Mouse (Mus musculus): Measurements from ENCODE around the gene Stxbp1. TPM values are rescaled to one million over a fixed set of nuclear protein-coding genes. Genes with fewer than 3 reads are reported as not detected.

Gene Stxbp1
- 8.2 and 13.8 TPM in 2 replicates for polyA plus RNA-seq (2012; rRNA removed)

DNA sequence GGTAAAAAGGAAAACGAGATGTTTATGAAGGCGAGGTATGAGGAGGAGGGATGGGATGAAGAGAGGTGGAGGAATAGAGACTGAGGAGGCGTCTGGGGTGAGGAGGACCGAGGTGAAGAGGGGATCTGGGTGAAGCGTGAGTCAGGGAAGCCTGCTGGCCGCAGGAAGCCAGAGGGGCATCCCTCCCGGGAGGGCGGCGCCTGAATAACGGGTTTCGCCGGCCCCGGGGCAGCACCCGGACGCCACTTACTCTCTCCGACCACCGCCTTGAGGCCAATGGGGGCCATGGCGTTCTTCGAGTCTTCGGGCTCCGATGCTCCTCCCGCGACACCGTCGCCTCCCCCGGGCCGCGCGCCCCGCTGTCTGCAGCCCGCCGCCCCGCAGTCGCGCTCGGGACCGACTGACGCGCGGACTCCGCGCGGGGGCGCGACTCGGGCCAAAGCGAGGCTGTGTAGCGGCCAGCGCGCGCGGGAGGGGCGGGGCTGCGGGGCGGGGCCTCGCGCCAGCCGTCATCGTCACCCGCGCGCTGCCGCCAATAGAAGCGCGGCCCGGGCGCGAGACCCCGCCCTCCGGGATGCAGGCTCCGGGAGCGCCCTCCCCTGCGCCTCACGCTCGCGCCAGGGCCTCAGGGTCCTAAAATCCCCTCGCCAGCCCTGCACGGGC, at the start of gene Stxbp1:
TSS of gene Stxbp1 (minus strand) at position 441 of the 663 bp plus-strand sequence.
- DNase-seq (ENCODE audit: low read depth): no peak

GRCm38 (mm10) chr2:32896507-32897147, 49.6 kb upstream of the Stxbp1 start:
- no peak for DNase-seq (ENCODE audit: low read depth)

GRCm38 (mm10) chr2:32895606-32896106, 48.6 kb upstream of the Stxbp1 start:
- DNase-seq (ENCODE audit: low read depth): no peak

- DNase-seq (ENCODE audit: low read depth): no peak
Measured at GRCm38 (mm10) chr2:32894097-32894496, 47.1 kb upstream of the Stxbp1 start.

DNA sequence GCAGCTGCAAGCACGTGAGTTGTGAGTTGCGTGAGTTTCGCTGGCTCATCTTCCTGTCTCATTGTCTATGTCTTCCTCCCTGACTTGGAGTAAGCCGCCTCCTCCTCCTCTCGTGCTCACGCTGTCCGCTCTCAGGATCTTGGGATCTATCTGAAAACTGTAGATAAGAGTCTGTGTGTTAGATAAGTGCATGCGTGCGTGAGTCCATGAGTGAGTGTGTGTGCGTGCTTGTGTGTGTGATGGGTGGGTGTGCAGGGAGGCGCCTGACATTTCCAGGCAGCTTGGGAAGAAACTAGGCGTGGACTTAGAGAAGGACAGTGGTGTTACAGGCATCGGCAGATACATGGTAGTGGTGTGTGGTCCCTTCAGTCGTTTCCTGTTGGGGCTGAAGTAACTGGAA, 45.4 kb upstream of the Stxbp1 start:
- no peak for DNase-seq (ENCODE audit: low read depth)

DNA sequence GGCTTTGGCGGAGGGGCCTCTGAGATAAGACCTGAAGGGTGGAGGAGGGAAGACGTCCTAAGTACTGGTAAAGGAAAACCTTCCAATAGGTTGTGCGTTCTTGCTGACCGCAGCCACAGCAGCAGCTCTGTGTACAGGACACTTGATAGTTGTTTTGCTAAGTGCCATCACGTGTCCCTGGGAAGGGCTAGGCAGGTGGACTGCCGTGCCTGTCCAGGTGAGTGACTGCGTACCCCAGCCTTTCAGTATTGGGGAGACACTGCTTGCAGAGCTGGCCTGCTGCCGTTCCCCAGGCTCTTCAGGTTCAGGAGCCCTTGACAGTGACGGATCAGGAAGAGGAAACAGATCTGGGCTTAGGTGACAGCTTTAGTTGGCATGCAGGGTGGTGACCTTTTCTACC, 44.2 kb upstream of the Stxbp1 start:
- DNase-seq (ENCODE audit: low read depth): no peak

DNA sequence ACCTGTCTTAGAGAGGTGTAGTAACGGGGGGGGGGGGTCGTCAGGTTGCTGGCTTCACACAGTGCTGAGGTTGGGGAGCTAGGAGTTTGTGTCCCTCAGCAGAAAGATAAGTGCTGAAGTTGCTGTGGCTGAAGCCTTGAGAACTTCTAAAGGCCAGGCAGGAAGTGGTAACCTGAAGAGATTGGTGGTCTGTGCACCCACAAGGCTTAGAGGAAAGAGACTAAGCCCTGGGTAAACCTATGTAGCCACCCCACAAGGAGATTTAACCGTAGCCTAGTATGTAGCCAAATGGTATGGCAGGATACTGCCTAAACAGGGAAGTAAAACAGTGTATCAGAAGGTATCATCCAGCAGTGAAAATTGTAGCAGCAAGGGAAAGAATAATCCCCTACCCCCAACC, 43.2 kb upstream of the Stxbp1 start:
- DNase-seq (ENCODE audit: low read depth): no peak

DNA sequence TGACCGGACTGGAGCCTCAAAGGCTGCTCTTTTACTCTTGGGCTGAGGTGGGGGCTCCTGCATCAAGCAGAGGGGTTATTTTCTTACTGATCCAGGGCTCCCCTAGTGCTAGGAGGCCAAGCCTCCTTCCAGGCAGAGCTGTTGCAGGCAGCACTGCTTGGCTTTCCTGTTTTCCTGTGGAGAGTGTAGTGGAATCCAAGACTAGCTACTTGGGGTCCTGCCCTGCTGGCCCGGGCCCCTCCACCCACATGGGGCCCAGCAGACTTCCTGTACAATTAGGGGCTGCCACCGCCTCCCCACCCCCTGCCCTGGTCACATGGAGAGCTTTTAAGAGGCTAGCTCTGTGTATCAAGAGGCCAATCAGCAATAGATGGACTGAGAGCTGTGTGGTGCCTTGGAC, 41.5 kb upstream of the Stxbp1 start:
- no peak for DNase-seq (ENCODE audit: low read depth)

DNA sequence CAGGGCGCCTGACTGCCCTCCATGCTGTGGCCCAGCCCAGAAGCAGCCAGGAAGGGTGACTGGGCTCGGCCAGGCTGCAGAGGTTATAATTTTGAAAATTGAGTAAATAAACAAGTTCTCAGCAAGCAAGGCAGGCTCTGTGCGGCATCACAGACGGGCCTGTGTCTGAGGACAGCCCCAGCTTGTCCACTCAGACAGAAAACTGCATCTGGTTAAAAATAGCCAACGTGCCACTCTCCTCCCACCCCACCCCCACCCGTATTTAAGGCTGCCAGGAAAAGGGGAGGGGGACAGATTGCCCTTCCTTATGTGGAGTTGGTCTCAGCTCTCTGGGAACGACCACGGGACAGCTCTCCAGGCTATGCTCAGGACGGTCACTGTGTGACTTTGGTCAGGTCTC, 41.0 kb upstream of the Stxbp1 start:
- DNase-seq (ENCODE audit: low read depth): no peak

DNA sequence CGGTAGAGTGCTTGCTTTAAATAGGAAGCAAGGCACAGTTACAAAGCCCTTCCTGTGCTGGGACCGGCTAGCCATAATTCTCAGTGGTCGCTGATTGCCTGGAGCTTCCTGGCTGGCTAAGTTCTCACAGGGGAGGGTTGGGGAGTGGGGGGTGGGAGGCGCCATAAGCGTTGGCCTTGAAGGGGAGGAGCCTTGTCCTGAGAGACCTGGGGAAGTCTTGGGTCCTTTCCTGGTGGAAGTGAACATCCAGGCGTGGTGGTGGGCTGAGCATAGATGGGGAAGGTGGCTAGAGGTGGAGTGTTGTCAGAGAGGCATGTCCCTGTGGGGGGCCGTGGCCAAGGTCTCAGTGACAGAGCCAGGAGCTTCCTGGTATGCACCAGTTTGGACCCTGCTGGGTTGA, 37.7 kb upstream of the Stxbp1 start:
- DNase-seq (ENCODE audit: low read depth): no peak

DNA sequence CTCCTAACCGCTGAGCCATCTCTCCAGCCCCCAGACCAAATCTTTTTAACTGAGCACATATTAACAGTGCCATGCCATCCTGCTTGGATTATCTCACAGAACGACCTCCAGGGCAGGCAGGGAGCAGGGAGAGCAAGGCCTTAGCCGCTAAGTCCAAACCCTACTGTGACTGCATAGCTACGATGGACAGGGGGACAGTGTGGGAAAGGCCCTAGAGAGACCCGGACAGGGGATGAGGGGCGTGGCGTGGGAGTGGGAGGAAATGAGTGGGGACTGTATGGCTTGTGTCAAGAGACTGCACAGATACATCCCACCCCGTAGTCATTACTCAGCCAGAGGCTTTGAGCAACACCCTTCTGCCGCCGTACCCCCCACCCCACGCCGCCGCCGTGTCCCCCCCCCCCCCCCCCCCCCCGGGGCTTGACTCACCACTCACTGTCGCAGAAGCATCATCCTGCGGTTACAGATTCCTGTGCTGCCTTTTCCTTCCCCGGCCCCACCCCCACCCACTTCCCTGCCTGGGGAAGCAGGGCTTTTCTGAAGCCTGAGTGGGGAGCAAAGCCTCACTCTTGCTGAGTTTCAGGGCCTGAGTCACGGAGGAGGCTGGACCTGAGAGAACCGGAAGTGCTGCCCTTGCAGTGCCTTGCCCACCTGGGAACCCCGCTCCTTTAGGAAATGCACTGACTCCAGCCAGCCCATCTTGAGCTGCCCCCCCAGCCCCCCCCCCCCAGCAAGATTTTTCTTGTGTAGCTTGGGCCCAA, 35.4 kb upstream of the Stxbp1 start:
- DNase-seq (ENCODE audit: low read depth): no peak

DNA sequence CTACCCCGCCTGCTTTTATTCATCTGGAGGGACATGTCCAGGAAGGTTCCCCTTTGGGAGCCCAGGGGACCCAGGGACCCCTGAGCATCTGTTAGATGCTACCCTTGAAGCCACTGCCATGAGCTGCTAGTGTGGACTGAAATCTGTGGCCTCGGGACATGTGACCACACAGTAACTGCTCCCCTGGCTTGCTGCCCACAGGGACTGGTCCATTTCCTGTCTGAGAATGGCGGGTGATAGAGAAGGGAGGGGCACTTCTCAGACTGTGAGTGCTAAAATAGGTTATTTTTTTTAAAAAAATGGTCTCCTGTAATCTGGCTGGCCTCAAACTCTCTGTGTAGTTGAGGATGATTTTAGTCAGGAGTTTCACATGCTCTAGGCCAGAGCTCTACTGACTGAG, 34.7 kb upstream of the Stxbp1 start:
- no peak for DNase-seq (ENCODE audit: low read depth)

GRCm38 (mm10) chr2:32881054-32881453, 34.0 kb upstream of the Stxbp1 start:
- DNase-seq (ENCODE audit: low read depth): no peak

DNA sequence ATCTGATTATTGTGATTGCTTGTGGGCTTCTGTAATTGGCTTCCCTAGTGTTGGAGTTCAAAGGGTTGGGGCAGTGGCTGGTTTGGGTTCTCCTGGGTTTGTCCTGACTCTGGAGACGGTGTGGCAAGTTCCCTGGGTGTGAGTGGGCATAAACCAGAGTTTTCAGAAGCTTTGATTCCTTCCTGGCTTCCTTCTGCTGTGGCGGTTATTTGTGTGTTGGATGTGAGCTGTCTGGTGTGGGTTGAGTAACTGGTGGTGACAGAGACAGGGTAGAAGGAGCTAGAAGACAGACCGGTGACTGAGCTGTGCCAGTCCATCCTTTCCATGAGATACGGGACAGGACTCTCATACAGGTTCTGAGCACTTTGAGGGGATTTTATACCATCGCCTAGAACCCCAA, 32.5 kb upstream of the Stxbp1 start:
- no peak for DNase-seq (ENCODE audit: low read depth)

DNA sequence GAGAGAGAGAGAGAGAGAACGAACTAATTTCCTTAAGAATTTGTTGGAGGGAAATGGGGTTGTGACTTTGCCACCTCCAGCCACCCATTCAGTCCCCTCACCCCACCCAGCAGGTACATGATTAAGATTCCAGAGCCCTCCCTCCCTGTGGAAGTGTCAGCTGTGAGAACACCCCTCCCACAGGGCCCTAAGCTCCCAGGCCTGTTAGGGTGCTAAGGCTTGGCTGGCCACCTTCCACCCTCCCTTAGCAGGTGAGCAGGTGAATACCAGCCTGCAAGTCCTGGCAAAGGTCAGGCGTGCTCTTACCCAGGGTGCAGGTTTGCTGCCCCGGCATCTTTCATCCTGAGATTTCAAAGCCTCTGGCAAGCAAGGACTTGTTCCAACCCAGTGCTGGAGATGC, 31.4 kb upstream of the Stxbp1 start:
- no peak for DNase-seq (ENCODE audit: low read depth)

DNA sequence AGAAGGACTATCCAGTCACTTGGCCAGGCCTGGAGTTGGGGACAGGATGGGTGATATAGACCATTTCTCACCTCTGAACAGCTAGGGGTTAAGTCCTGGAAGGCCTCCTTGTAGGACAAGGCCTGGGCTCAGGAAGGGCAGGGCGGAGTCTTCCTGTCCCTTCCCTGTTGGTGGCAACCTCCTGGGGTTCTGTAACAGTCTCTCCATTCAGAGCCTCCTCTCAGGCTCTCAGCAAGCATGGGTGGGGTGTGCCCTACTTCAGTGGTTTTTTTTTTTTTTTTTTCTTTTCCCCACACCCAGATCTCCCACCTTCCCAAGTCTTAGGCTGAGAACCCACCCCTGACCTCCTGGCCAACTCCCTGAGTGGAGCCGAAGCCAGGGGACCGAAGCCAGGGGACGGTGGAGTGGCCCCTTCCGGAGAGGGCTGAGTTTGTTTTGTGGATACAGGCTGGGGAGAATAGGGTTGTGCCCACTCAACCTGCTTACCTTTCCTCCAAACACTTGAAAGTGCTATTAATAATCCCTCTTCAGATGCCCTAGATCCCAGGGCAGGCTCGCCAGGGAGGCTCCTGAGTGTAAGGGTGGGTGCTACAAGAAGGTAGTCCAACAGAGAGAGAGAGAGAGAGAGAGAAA, 30.8 kb upstream of the Stxbp1 start:
- no peak for DNase-seq (ENCODE audit: low read depth)

GRCm38 (mm10) chr2:32877303-32877702, 30.3 kb upstream of the Stxbp1 start:
- no peak for DNase-seq (ENCODE audit: low read depth)

DNA sequence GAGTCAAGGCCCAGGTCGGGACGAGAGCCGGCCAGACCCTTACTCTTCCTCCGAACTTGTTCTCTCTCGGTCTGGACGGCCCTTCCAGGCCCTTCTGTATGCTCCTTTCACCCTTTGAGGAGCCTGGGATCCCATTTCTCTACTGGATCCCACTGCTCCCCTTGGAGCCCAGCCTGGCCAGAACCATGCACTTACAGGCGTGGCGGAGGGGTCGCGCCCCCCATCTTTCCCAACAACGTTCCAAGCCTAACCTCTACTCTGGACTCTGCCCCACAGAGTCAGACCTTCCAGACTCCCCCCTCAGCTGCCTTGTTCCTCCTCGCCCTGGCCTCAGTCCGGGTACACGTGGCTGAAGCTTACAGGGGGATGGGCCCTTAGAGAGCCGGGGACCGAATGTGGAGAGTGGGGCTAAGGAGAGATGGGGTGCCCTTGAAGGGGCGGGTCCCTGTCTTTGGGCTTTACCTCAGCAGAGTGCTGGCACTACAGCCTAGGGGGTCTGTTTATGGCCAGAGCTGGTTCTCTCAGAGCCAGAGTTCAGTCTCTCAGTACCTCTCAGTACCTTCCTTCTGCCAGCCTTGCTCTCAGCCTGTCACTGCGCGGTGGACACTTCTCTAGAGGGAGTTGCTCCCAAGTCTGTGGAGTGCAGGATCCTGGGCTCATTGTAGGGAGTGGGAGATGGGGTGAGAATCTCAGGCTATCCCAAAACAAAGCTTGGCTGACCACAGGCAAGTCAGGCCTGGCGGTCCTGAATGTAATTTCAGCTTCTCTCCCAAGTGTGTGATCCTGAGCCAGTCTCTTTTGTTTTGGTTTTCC, 29.7 kb upstream of the Stxbp1 start:
- DNase-seq (ENCODE audit: low read depth): no peak

GRCm38 (mm10) chr2:32875675-32876489, 28.8 kb upstream of the Stxbp1 start, which contains the start of gene Fam129b:
Fam129b (plus strand) TSS chr2:32876114.
- no peak for DNase-seq (ENCODE audit: low read depth)

DNA sequence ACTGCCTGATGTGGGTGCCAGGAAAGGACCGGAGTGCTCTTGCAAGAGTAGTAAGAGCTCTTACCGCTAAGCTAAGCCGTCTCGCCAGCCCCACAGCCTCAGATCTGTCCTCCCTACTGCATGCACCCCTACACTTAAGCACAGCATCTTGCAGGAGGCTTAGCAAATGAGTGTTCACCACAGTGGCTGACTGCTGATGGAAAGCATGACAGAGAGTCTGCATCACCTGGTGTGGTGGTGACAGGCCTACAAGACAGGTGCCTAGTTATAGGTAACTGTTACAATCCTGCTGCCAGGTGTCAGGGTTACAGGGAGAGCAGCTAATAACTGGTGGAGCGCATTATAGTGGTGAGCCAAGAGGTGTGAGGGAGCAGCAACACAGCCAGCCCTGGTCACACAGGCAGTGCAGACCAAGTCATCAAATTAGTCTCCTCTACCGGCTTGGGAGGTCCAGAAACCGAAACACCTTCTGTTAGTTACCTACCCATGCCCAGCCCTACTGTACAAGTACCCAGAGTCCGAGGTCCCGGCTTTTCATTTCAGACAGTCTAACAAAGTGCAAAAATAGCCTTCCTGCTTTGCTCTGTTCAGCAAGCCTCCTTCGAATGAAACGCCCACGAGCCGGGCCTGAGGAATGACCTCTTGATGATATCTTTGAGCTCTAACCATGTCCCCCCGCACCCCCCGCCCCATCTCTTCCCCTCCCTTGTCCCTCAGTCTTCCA, 28.1 kb upstream of the Stxbp1 start:
- DNase-seq (ENCODE audit: low read depth): no peak
